Mouse (Mus musculus) megakaryocyte progenitor cell, adult 5-6 weeks (primary cell): ENCODE results near the gene Mob4. TPM values are rescaled to one million over a fixed set of nuclear protein-coding genes. Genes with fewer than 3 reads are reported as not detected.
A peak's percentile ranks its signal among the peaks of the same experiment; 100 is the strongest.

Source experiments
- ATAC-seq: replicated peaks from 2 replicates; pipeline ENCODE4 v1.8.0; 2016; ENCODE audit warnings: mild to moderate bottlenecking, moderate TSS enrichment, inconsistent platforms; ENCODE audit not compliant: poor library complexity
- total RNA-seq, 2 experiments: library from RNA; stranded (forward) in 1 of 2; stranded (reverse) in 1 of 2; fragments of 157-497, 149-512 nt in 1 of 2; fragments of 200-1000 nt in 1 of 2; gene quantifications; 2 replicates each; pipeline versions ENCODE4 v1.2.3 to v1.2.4; 2015 to 2017

Mob4 gene
- total RNA-seq, 2 experiments from 2014 or later: 35.1 to 50.1 TPM

DNA sequence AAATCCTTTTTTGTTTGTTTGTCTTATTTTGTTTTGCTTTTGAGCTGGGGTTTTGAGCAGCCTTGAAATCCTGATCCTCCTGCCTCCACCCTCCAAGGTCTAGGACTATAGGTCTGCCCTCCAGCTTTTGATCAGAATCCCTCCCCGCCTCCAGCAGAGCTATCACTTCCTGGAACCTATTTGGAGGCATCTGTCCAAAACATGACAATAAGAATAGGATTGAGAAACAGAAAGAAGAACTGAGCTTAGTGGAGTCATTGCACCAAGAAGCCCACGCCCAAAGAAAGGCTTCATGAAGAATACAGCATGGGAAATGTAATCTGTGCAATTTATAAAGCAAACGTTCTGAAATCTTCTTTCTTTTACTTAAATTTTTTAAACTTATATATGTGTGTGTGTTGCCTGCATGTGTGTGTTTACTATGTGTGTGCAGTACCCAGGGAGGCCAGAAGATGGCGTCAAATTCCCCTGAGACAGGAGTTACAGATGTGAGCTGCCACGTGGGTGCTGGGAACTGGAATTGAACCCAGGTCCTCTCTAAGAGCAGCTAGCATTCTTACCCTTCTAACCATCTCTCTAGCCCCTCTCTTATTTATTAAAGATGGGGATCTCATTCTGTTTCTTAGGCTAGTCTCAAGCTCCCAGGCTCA is 49.0 kb downstream of the Mob4 start:
- no peak for ATAC-seq

DNA sequence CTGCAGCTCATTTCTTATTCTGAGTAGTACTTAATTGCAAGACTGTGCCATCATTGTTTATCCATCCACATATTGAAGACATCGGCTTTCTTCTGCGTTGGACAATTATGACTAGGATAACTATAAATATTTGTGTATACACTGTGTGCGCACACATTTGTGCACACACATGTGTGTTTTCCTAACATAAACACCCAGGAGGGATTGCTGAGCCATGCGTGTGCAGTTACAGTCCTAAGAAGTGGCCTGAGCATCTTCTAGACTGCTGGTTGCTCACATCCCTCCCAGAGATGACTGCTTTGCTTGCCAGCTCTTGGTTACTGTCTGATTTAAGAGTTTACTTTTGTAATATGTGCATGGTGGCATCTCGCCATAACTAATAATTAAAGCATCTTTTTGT is 51.4 kb downstream of the Mob4 start:
- no peak for ATAC-seq

DNA sequence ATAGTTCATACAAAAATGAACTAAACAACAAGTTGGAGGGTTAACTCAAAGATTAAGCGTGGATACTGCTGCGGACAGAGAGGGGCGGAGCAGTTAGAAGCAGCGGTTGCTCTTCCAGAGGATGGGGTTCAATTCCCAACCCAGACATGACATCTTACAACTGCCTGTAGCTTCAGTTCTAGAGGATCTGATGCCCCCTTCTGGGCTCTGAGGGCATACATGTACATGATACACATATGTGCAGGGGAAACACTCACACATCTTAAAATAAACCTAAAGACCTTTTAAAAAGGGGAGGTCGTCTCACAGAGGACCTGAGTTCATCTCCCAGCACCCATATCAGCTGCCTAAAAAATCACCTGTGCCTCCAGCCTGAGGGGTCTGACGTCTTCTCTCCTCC is 54.7 kb downstream of the Mob4 start:
- peak; percentile 58 for ATAC-seq

DNA sequence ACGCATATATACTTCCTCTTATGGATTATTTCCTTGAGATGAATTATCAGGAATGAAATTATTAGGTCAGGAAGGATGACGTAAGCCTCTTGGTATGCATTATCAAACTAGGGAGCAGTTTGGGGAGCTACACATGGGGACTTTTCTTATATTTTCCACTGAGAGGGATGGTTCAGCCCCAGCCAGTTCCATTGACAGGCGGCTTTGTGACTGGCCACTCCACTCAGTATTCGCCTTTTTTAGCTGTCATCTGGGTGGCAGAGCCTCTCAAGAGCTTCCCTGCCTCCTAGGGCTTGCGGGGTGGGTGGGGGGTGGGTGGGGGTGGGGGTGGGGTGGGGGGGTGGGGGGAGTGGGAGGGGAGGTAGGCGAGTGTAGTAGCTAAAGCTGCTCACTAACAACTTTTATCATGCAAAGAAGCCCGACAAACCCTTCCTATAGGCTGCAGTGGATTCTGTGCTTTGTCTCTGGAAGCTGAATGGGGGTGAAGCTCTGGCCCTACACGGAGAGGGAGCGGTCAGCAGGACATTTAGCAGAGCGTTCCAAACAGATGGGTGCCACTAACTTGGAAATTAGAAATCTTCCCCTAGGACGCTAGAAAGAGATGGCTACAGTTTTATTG is 55.7 kb downstream of the Mob4 start:
- ATAC-seq: no peak

DNA sequence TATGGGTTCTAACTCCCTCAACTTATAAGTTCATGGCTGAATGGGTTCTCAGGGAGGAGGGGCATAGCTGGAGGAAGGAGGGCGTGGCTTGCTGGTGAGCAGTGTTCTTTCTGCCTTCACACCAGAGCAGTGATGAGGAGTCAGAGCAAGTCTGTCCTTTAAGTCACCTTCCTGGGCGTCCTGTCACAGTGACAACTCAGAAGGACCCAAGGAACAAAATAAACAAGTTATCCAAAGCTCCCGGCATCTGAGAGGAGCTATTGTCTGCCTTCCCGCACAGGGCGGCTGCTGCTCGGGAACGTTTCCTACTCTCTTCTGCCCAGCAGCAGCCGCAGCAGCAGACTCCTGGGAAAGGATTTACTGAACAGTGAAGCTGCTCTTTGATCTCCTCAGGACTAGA is 61.0 kb downstream of the Mob4 start:
- ATAC-seq: no peak; the same call in 1 of the 2 replicates

DNA sequence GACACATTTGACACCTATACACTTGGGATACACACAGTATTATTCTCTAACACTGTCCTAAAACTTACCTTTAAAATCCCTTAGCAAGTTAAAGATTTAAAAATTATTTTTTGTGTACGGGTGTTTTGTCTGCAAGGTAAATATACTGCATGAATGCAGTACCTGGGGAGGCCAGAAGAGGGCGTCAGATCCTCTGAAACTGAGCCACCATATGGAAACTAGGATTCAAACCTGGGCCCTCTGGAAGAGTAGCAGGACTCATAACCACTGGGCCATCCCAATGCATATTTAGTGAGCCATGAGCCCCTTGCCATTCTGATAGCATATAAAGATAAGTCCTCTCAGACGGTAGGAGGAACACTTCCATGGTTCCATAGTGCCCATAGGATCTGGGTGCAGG is 61.8 kb downstream of the Mob4 start:
- ATAC-seq: peak; percentile 89

DNA sequence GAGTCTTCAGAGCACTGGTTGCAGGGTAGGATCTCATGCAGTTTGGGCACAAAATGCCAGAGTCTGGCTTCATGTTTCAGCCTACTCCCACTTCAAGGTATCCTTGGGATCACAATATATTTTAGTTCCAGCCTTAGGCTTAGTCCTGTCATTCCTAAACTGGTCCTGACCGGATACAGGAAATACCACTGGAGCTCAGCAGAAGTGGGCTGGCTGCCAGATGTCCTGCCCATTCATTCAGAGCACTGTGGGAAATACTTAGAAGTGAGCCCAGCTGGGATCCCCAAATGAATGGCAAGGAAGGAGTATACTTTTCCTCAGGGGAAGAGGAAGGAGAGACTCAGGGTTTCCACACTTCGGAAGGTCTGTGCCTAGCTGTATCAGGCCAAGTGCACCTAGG is 62.3 kb downstream of the Mob4 start:
- ATAC-seq: no peak

DNA sequence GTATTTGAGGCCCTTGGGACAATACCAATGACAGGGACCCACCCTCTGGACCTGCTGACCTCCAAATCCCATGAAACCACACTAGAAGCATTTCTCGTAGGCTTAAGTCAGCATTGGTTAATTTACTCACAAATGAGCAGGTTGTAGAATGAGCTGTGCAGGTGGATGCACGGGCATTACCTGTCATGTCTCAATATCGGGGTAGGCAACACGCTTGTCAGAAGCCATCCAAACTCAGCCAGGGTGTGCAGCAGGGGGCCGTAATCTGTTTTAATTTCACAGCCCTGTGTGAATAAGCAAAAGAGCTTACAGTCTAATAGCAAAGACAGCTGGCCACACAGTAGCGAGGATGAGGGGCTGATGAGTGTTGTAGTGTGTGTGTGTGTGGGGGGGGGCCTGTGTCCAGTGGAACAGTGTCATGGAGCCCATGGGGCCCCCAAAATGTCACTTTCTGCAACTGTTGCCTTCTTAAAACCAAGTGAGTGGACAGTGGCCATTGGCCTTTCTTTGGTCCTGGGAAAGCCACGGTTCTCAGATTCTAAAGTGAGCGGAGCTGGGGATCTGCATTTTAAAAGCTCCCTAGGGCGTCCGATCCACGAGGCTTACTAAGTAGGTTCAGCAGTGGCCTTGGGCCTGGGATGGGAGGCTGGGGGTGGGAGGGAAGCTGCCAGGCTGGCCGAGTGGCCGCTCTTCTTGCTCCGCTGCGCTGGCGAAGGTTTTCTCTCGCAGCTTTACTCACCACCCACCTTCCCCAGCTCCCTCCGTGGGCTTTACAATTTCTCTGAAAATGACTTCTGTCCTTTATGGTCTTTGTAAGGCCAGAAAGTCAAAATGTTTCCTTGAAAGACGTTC is 63.3 kb downstream of the Mob4 start:
- no peak for ATAC-seq

DNA sequence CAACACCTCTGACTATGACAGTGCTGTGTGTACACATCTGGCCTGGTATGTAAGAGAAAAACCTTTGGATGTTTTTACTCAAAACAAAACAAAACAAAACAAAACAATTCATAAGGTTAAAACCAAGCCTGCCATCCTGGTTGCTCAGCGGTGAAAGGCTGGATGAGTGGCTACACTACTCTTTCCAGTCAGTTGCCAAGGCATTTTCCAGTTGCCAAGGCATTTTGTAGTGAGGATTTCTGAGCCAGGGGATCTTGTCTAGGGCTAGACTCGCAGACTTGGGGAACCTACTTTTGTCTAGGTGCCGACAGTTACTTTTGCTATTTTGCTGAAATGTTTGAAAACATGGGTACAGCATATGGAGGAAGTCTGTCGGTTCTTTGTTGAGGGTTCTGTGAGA is 64.0 kb downstream of the Mob4 start:
- ATAC-seq: no peak

DNA sequence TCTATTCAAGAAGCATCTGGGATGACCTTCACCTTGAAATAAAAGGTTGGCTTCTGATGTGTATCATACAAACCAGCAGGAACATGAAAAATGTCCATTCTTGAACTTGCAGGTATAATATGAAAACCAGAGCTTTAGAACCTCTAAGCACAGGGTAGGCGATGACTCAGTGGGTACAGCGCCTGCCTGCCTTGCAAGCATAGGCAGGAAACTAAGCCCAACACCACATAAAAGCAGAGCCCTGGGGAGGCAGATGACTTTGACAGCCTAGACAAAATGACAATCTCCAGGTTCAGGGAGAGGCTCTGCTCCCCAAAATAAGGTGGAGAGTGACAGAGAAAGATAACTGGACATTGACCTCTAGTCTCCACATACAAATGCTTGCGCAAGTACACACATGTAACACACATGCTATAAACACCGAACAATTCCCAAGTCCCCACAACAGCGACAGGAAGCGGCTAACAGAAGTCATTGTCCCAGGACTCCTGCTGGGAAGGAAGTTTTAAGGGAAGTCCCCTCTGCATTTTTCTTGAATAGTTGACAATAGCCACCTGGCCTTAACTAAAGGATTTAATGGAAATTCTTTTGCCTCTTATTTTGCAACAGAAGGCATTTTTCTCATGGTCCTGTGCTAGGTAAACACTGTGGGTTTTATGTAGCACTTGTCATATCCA is 65.4 kb downstream of the Mob4 start:
- ATAC-seq: no peak

DNA sequence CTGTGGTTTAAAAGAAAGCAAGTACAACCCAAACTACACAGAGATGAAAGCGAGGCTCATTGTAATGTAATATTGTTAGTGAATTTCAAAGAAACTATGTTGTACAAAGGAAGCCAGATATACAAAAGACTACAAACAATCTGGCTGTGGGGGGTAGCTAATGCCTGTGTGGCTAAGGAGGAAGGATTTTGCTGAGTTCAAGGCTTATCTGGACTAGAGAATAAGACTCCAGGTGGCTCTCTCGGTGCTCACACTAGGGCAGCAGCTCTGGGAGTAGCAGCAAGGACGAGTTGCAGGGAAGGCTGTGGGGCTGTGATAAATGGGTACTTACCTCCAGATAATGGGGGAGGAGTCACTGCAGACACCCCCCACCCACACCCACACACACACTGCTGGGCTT is 67.7 kb downstream of the Mob4 start:
- ATAC-seq: peak; percentile 84

DNA sequence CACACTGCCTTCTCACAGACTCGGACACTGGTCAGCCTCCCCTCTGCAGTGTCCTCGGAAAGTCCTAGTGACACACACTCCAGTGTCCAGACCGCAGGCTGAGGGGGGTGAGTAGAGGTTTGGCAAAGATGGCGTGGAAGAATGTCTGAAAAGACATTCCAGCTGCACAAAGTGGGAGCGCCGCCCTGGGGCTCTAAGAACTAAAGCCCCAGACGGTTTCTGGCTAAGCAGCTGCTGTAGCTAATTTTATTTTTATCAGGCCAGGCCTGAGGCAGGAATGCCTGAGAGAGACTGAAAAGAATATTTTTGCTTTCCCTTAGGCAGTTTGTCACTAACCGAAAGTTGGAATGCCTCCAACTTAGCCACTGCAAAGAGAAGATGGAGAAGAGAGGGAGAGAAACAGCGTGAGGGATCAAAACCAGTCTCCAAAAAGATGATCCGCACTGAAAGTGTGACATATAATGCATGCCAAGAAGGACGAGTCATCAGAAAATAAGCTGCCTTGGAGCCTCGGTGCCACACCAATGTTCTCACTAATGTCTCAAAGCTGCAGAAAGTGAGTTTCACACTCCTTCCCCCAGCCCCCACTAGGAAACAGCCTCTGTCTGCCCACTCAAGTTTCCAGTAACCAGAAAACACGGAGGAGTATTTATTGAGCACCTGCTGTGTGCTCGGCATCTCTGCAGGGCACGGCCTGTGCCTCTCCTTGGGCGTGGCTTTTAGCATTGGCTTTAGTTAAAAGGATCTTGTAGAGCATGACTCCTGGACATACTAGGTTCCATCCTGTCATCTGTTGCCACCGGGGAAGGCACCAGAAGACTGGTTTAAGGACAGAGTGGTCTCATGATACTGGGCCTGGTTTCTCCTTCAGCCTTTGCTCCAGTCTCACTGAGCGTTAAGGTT is 71.1 kb downstream of the Mob4 start:
- 0 out of 2 replicates have a peak, but pooled peaks have one; percentile 11 for ATAC-seq

Other genes starting within 250 kb of the Mob4 start
- 106 and 110 TPM in 2 replicates for gene Ankrd44, start 204.8 kb upstream of the Mob4 start, total RNA-seq (2015)
- gene Ankrd44, start 204.8 kb upstream of the Mob4 start, total RNA-seq (2017): 69.3 and 69.8 TPM in 2 replicates
- 265 and 295 TPM in 2 replicates for gene Sf3b1, start 103.8 kb upstream of the Mob4 start, total RNA-seq (2015)
- gene Sf3b1, start 103.8 kb upstream of the Mob4 start, total RNA-seq (2017): 242 and 294 TPM in 2 replicates
- gene Coq10b, start 78.5 kb upstream of the Mob4 start, total RNA-seq (2015): 20.7 TPM in 2 replicates
- gene Coq10b, start 78.5 kb upstream of the Mob4 start, total RNA-seq (2017): 15.2 and 17.0 TPM in 2 replicates
- gene Hspe1, start 43.1 kb upstream of the Mob4 start, total RNA-seq (2015): 379 and 404 TPM in 2 replicates
- gene Hspe1, start 43.1 kb upstream of the Mob4 start, total RNA-seq (2017): 524 and 562 TPM in 2 replicates
- 326 and 327 TPM in 2 replicates for gene Hspd1, start 43.0 kb upstream of the Mob4 start, total RNA-seq (2015)
- gene Hspd1, start 43.0 kb upstream of the Mob4 start, total RNA-seq (2017): 523 and 628 TPM in 2 replicates
- 0.71 and 0.86 TPM in 2 replicates for gene Rftn2, start 95.6 kb downstream of the Mob4 start, total RNA-seq (2015)
- 1.3 and 2.5 TPM in 2 replicates for gene Rftn2, start 95.6 kb downstream of the Mob4 start, total RNA-seq (2017)
- gene Mars2, start 105.9 kb downstream of the Mob4 start, total RNA-seq (2015): 6.8 and 8.2 TPM in 2 replicates
- 8.5 and 10.4 TPM in 2 replicates for gene Mars2, start 105.9 kb downstream of the Mob4 start, total RNA-seq (2017)
- gene Boll, start 232.2 kb downstream of the Mob4 start, total RNA-seq (2015): 0.07 and 0.25 TPM in 2 replicates
- not detected in 2 replicates for gene Boll, start 232.2 kb downstream of the Mob4 start, total RNA-seq (2017)